Mouse (Mus musculus) bone marrow macrophage, adult 2 months (primary cell): Measurements from ENCODE around the gene Reep6.

Experiments
- CTCF ChIP-seq: IDR thresholded peaks from 2 replicates; pipeline ENCODE4 v1.5.1; 2012; ENCODE audit warnings: low read depth, mild to moderate bottlenecking, low read length, moderate library complexity
- POLR2A ChIP-seq: IDR thresholded peaks from 2 replicates; pipeline ENCODE4 v1.6.1; 2012; ENCODE audit warnings: mild to moderate bottlenecking, low read depth, low read length, borderline replicate concordance

DNA sequence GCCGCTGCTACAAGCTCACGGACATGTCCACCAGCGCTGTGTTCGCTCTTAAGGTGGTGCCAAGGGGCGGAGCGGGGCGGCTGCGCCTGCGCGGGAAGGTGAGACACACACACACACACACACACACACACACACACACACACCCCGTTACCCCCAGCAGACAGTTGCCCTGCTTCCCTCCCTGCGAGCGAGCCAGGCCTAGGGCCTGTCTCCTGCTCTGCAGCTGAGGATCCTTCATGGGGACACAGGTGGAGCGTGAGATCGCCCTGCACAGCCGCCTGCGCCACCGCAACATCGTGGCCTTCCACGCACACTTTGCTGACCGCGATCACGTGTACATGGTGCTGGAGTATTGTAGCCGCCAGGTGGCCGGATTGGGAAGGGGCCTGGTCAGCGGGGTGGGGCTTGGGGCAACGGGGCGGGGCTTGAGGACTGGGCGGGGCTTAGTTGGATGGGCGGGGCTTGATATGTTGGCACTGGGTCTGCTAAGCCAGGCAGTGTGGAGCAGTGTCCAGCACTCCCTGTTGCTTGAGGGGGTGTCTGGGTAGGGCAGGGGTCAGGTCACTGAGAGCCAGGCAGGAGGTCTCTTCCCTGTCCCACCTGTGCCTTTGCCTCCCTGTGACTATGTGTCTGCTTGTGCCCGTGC lies 28.4 kb downstream of the Reep6 start:
- TF ChIP-seq CTCF (no peak), POLR2A (no peak)
